Mouse (Mus musculus): ENCODE measurements at regions not wholly inside any gene's neighbourhood (a gene's known extent, or its start where the extent isn't known, plus 50 kb on each side); places are given as distances from the start of the nearest gene placed in this dataset.

DNA sequence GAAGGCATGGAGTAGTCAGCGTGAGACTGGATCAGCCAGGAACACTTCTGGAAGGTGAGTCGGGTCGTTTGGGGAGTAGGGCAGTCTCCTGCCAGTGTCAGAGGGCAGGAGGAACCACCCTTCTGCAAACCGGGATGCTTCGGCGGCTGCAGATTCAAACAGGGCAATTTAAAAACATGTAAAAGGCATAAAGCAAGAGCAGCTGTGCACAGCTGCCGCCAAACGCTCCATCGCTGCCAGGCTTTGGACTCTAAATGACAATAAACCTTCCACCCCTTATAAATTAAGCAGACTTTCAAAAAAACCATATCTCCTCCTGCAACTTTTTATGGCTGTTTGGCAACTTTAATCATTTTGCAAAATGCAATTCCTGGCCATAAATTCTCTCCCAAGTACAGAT is 84.2 kb downstream of the 3100002H09Rik start:
- Histone ChIP-seq H3K27me3 (ENCODE audit: control insufficient read depth, insufficient read depth, insufficient read length) (peaks cover 52% of the 10 kb centered on the region), H3K36me3 (ENCODE audit: control insufficient read depth, insufficient read depth) (no peaks in the 10 kb centered on the region)
- TF ChIP-seq CEBPB (IDR thresholded peaks at IDR 0.05; ENCODE audit: low read depth), result no peak
- no peak for TF ChIP-seq MYOD1 (IDR thresholded peaks at IDR 0.05; ENCODE audit: control insufficient read depth, insufficient read length, low read depth)
- TF ChIP-seq USF1 (IDR thresholded peaks at IDR 0.05; ENCODE audit: low read depth), result no peak
- no peak for TF ChIP-seq FOSL1 (IDR thresholded peaks at IDR 0.05; ENCODE audit: insufficient read depth, low read length, poor library complexity, severe bottlenecking)
- no peak for TF ChIP-seq MYOG (IDR thresholded peaks at IDR 0.05; ENCODE audit: control insufficient read depth, extremely low read depth, insufficient read length)
- TF ChIP-seq CTCF (IDR thresholded peaks at IDR 0.05; ENCODE audit: control insufficient read depth, insufficient read depth, insufficient read length), result no peak
- TF ChIP-seq MAX (IDR thresholded peaks at IDR 0.05), result no peak

DNA sequence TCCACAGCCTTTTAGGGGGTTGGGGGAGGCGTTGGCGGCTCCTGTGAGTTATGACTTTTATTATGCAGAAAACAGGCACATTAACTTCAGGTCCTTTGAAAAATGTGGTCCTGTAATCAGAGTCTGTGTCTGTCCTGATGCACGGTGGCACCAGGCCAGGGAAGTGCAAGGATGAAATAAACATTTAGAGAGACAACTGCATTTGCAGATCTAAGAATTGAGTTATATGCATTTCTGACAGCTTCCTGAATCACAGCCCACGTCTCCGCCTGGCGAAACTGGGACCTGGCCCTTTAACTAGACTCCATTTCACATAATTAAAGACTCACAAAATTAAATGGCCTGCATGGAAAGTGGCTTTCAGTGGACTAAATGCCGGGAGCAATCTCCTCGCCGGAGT is 90.3 kb downstream of the 3100002H09Rik start:
- Histone ChIP-seq H3K4me3 (ENCODE audit: insufficient read depth, poor library complexity, severe bottlenecking) (no peak overlapping the region), H3K79me3 (ENCODE audit: low read depth) (no peaks in the 10 kb centered on the region), H3ac (ENCODE audit: control insufficient read depth, insufficient read length, low read depth) (no peak overlapping the region), H3K79me2 (ENCODE audit: control insufficient read depth, insufficient read depth) (no peaks in the 10 kb centered on the region), H3K36me3 (ENCODE audit: control insufficient read depth, insufficient read depth) (no peaks in the 10 kb centered on the region), H3K27me3 (ENCODE audit: control insufficient read depth, insufficient read depth, insufficient read length) (peaks cover 42% of the 10 kb centered on the region)
- TF ChIP-seq MYOD1 (IDR thresholded peaks at IDR 0.05; ENCODE audit: control insufficient read depth, insufficient read length, low read depth), result no peak
- TF ChIP-seq CEBPB (IDR thresholded peaks at IDR 0.05; ENCODE audit: low read depth), result no peak
- no peak for TF ChIP-seq MAX (IDR thresholded peaks at IDR 0.05)
- TF ChIP-seq FOSL1 (IDR thresholded peaks at IDR 0.05; ENCODE audit: insufficient read depth, low read length, poor library complexity, severe bottlenecking), result no peak
- TF ChIP-seq USF1 (IDR thresholded peaks at IDR 0.05; ENCODE audit: low read depth), result no peak
- no peak for TF ChIP-seq CTCF (IDR thresholded peaks at IDR 0.05; ENCODE audit: control insufficient read depth, insufficient read depth, insufficient read length)
- no peak for TF ChIP-seq MYOG (IDR thresholded peaks at IDR 0.05; ENCODE audit: control insufficient read depth, extremely low read depth, insufficient read length)

More for the DNA sequence above, 84.2 kb downstream of the 3100002H09Rik start:
- Histone ChIP-seq H3K79me2 (ENCODE audit: control insufficient read depth, insufficient read depth) (no peaks in the 10 kb centered on the region), H3K4me3 (ENCODE audit: insufficient read depth, poor library complexity, severe bottlenecking) (no peak overlapping the region), H3ac (ENCODE audit: control insufficient read depth, insufficient read length, low read depth) (no peak overlapping the region), H3K79me3 (ENCODE audit: low read depth) (no peaks in the 10 kb centered on the region)

DNA sequence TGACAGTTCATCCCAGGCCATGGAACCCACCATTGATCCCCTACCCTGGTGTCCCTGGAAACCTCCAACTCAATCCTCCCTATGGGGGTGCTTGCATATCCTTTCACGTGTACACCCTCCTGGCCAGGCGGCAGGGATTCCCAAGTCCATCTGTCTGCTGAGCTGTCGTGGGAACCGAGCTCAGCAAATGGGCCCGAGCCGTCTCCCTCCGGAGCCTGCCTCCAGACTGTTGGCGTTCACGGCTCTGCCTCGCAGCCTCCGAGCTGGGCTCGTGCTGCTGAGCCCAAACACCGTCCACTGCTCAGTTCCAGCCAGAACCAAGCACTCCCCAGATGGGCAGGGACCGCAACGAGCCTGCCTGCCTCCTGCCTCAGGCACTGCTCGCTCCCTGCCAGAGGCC is 98.8 kb downstream of the 3100002H09Rik start:
- TF ChIP-seq CTCF (IDR thresholded peaks at IDR 0.05; ENCODE audit: control insufficient read depth, insufficient read depth, insufficient read length) (no peak), CEBPB (IDR thresholded peaks at IDR 0.05; ENCODE audit: low read depth) (no peak), MAX (IDR thresholded peaks at IDR 0.05) (no peak), FOSL1 (IDR thresholded peaks at IDR 0.05; ENCODE audit: insufficient read depth, low read length, poor library complexity, severe bottlenecking) (no peak), USF1 (IDR thresholded peaks at IDR 0.05; ENCODE audit: low read depth) (no peak), MYOG (IDR thresholded peaks at IDR 0.05; ENCODE audit: control insufficient read depth, extremely low read depth, insufficient read length) (no peak), MYOD1 (IDR thresholded peaks at IDR 0.05; ENCODE audit: control insufficient read depth, insufficient read length, low read depth) (no peak)
- Histone ChIP-seq H3ac (ENCODE audit: control insufficient read depth, insufficient read length, low read depth) (no peak overlapping the region), H3K36me3 (ENCODE audit: control insufficient read depth, insufficient read depth) (no peaks in the 10 kb centered on the region), H3K79me2 (ENCODE audit: control insufficient read depth, insufficient read depth) (no peaks in the 10 kb centered on the region), H3K27me3 (ENCODE audit: control insufficient read depth, insufficient read depth, insufficient read length) (peaks cover 18% of the 10 kb centered on the region), H3K4me3 (ENCODE audit: insufficient read depth, poor library complexity, severe bottlenecking) (no peak overlapping the region), H3K79me3 (ENCODE audit: low read depth) (no peaks in the 10 kb centered on the region)

DNA sequence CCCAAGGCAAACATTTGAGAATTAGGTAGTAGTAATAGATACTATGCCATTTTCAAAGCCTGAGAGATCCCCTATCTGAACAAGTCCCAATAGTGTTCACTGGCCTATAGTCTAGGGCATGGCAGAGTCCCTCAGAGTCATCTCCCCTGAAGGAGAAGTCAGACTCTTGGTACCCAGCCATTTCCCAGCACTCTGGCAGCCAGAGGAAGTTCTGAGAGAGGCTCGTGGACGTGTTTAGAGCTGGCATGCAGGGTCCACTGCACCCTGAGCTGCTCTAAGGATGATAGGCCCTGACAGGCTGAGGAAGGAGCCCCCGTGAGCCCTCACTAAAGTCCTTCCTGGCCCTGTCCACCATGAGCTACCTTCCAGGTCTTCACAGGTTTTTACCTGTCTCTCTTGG is 99.8 kb downstream of the 3100002H09Rik start:
- Histone ChIP-seq H3K36me3 (ENCODE audit: control insufficient read depth, insufficient read depth) (no peaks in the 10 kb centered on the region), H3K27me3 (ENCODE audit: control insufficient read depth, insufficient read depth, insufficient read length) (peaks cover 20% of the 10 kb centered on the region)
- TF ChIP-seq MYOG (IDR thresholded peaks at IDR 0.05; ENCODE audit: control insufficient read depth, extremely low read depth, insufficient read length) (no peak), CEBPB (IDR thresholded peaks at IDR 0.05; ENCODE audit: low read depth) (no peak), USF1 (IDR thresholded peaks at IDR 0.05; ENCODE audit: low read depth) (no peak), MAX (IDR thresholded peaks at IDR 0.05) (no peak), CTCF (IDR thresholded peaks at IDR 0.05; ENCODE audit: control insufficient read depth, insufficient read depth, insufficient read length) (no peak), MYOD1 (IDR thresholded peaks at IDR 0.05; ENCODE audit: control insufficient read depth, insufficient read length, low read depth) (no peak), FOSL1 (IDR thresholded peaks at IDR 0.05; ENCODE audit: insufficient read depth, low read length, poor library complexity, severe bottlenecking) (no peak)

DNA sequence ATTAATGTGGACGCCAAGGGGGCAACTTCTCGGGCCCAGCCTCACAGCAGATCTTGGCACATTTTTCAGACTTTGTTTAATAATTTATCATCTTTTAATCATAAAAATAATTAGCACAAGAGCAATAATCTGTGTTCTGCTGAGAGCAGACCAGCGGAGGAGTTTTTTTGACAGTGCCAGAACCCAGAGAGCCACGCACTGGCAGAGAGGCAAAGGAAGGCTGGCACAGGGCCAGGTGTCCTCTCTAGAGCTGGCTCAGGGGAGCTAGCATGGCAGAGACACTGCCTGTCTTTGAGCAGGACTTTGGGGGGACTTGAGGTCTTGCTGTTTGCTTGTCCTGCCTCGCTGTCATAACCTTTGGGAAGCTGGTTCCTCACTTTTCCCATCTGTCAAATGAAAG is 100.9 kb downstream of the 3100002H09Rik start:
- no peaks in the 10 kb centered on the region for H3K36me3 ChIP-seq (ENCODE audit: control insufficient read depth, insufficient read depth)
- no peak overlapping the region for H3ac ChIP-seq (ENCODE audit: control insufficient read depth, insufficient read length, low read depth)
- H3K79me3 ChIP-seq (ENCODE audit: low read depth), result no peaks in the 10 kb centered on the region
- H3K79me2 ChIP-seq (ENCODE audit: control insufficient read depth, insufficient read depth), result no peaks in the 10 kb centered on the region
- H3K27me3 ChIP-seq (ENCODE audit: control insufficient read depth, insufficient read depth, insufficient read length), result peaks cover 17% of the 10 kb centered on the region
- no peak overlapping the region for H3K4me3 ChIP-seq (ENCODE audit: insufficient read depth, poor library complexity, severe bottlenecking)
- no peak for TF ChIP-seq FOSL1 (IDR thresholded peaks at IDR 0.05; ENCODE audit: insufficient read depth, low read length, poor library complexity, severe bottlenecking)
- no peak for TF ChIP-seq MAX (IDR thresholded peaks at IDR 0.05)
- TF ChIP-seq MYOG (IDR thresholded peaks at IDR 0.05; ENCODE audit: control insufficient read depth, extremely low read depth, insufficient read length), result no peak
- TF ChIP-seq USF1 (IDR thresholded peaks at IDR 0.05; ENCODE audit: low read depth), result no peak
- no peak for TF ChIP-seq CEBPB (IDR thresholded peaks at IDR 0.05; ENCODE audit: low read depth)
- TF ChIP-seq MYOD1 (IDR thresholded peaks at IDR 0.05; ENCODE audit: control insufficient read depth, insufficient read length, low read depth), result no peak
- TF ChIP-seq CTCF (IDR thresholded peaks at IDR 0.05; ENCODE audit: control insufficient read depth, insufficient read depth, insufficient read length), result no peak

More for the DNA sequence above, 99.8 kb downstream of the 3100002H09Rik start:
- Histone ChIP-seq H3ac (ENCODE audit: control insufficient read depth, insufficient read length, low read depth) (no peak overlapping the region), H3K79me2 (ENCODE audit: control insufficient read depth, insufficient read depth) (no peaks in the 10 kb centered on the region), H3K79me3 (ENCODE audit: low read depth) (no peaks in the 10 kb centered on the region), H3K4me3 (ENCODE audit: insufficient read depth, poor library complexity, severe bottlenecking) (no peak overlapping the region)

Measured in C2C12 (cell line).